Comparison of ENCODE assay signal across 8 mouse cellular contexts in the genomic region with DNA sequence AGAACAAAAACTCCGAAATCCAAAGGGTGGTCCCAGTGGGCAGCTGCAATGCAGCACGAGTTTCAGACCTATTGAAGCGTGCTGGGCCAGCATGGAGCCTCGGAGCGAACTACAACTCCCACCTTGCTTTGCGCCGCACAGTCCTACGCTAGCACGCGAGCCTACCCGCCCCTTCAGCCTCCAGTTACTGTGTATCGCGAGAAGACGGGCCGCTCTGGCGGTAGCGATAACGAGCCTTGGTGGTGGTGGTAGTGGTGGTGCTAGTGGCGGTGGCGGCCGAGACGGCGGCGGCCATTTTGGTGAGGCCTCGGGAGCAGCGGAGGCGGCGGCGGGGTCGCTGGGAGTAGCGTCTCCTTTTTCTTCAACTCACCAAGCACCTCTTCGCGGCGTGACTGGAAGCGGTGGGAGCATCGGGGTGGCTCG. TPM values are rescaled to one million over a fixed set of nuclear protein-coding genes. Genes with fewer than 3 reads are reported as not detected.
DNase-seq lines count a peak whose midpoint lies in the region; ATAC-seq and TF ChIP-seq lines count a peak whose summit lies in the region.

A gene (plus strand): TSS at position 176 of the 423 bp plus-strand sequence.

- H3K9ac ChIP-seq in hindbrain, embryonic 16.5 days (ENCODE audit: low read depth, low read length), result peak within 1 kb of the TSS; percentile 89

- TF ChIP-seq CTCF in left cerebral cortex, adult 2 months (IDR thresholded peaks at IDR 0.05), result no peak

- DNase-seq in WW6 (ENCODE audit: low read depth, low spot score), result peak; percentile 92
- DNase-seq in cerebellum, postnatal 4 days (ENCODE audit: low spot score in 2 of 2), result peak; percentile 83 to 94
- DNase-seq in gastrocnemius, adult 18-20 months (ENCODE audit: low spot score), result peak; percentile 98
- DNase-seq in left cerebral cortex, adult 2 months (ENCODE audit: extremely low spot score in 1 of 2, low spot score in 2 of 2), result peak; percentile 91 to 94
- peak; percentile 97 for DNase-seq in right cerebral cortex, postnatal 14 days
- DNase-seq in urinary bladder, postnatal 36 days (ENCODE audit: low spot score in 2 of 2), result peak; percentile 91 to 96

- under 1% methylated on average over 37 of the region's 37 CpGs for WGBS in hindbrain, embryonic 16.5 days

- peak within 1 kb of the TSS; percentile 100 for H3K27ac ChIP-seq in hindbrain, embryonic 16.5 days (ENCODE audit: low read depth, low read length)
- peak within 1 kb of the TSS; percentile 99 for H3K27ac ChIP-seq in left cerebral cortex, adult 2 months

- no peaks in the 10 kb centered on the region for H3K27me3 ChIP-seq in hindbrain, embryonic 16.5 days (replicated peaks; ENCODE audit: control insufficient read depth, insufficient read depth, low read length)

- H3K4me2 ChIP-seq in hindbrain, embryonic 16.5 days (ENCODE audit: low read length), result peak within 1 kb of the TSS; percentile 67

- peak within 1 kb of the TSS; percentile 64 for H3K4me3 ChIP-seq in hindbrain, embryonic 16.5 days (ENCODE audit: low read length)
- peak within 1 kb of the TSS; percentile 79 for H3K4me3 ChIP-seq in left cerebral cortex, adult 2 months

- intact Hi-C loops in left cerebral cortex, adult 2 months (cut with DNase I), result loop anchor here (1.0 to 5.0 kb wide), 4 partner anchors 34 to 235 kb away; a partner anchor contains a TSS

- no peaks in the 10 kb centered on the region for H3K9me3 ChIP-seq in hindbrain, embryonic 16.5 days (ENCODE audit: control insufficient read depth, low read length)

- H3K36me3 ChIP-seq in hindbrain, embryonic 16.5 days (ENCODE audit: control insufficient read depth, insufficient read depth, low read length), result peaks cover 6% of the 10 kb centered on the region

- peak; percentile 99 for ATAC-seq in hindbrain, embryonic 16.5 days
- peak; percentile 98 for ATAC-seq in megakaryocyte, adult 5-6 weeks (ENCODE audit: poor library complexity, severe bottlenecking)

- peaks cover 18% of the 10 kb centered on the region for H3K4me1 ChIP-seq in hindbrain, embryonic 16.5 days (ENCODE audit: control insufficient read depth, insufficient read depth, low read depth, low read length)

RNA-seq across cellular contexts. Expression of the gene that starts here (rescaled TPM):
- 10 to 100 TPM; 46.5 to 46.6 TPM for total RNA-seq in gastrocnemius, adult 18-20 months (2021)
- polyA plus RNA-seq in hindbrain, embryonic 16.5 days (2015; fragmentation: Nextera tagmentation; extraction: Ambion mirVana), result 37.9 and 38.7 TPM in 2 replicates
- 100 to 1,000 TPM; 122 to 126 TPM for total RNA-seq in left cerebral cortex, adult 2 months (2021)
- 53.0 and 57.0 TPM in 2 replicates for total RNA-seq in megakaryocyte, adult 5-6 weeks (2015)
- 15.8 and 21.1 TPM in 2 replicates for total RNA-seq in megakaryocyte, adult 5-6 weeks (2017)

Comparison
In these comparisons a context has a peak if more than half of its experiments do, and no peak if none do; other contexts are left out.
1. Peak in every context shown above with its lines: DNase-seq, ATAC-seq, H3K4me3 ChIP-seq and H3K27ac ChIP-seq.